Mouse (Mus musculus) cerebellum, adult (tissue): Measurements from ENCODE around the gene Loxl1.
"Not testable (repeated sequence)": the region's sequence is repeated elsewhere in the genome, so short reads cannot be mapped to it uniquely, and the experiment has no call there.

Source experiments
- ATAC-seq: cut with Nextera tagmentation; 2 replicates; pipeline ENCODE4 v1.9.2; 2017; ENCODE audit warnings: mild to moderate bottlenecking, moderate library complexity, mixed read lengths; ENCODE audit not compliant: insufficient number of reproducible peaks, low FRiP score, low TSS enrichment

Gene Loxl1

DNA sequence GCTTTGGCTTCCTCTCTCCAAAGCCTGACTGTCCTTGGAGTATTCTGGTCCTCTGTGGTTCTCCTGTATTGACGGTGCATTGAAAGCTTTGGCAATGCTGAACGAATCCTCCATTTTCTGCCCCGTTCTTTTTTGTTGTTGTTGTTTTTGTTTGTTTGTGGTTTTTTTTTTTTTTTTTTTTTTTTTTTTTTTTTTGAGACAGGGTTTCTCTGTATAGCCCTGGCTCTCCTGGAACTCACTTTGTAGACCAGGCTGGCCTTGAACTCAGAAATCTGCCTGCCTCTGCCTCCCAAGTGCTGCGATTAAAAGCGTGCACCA, 59.2 kb downstream of the Loxl1 start:
- ATAC-seq = not testable (repeated sequence)

DNA sequence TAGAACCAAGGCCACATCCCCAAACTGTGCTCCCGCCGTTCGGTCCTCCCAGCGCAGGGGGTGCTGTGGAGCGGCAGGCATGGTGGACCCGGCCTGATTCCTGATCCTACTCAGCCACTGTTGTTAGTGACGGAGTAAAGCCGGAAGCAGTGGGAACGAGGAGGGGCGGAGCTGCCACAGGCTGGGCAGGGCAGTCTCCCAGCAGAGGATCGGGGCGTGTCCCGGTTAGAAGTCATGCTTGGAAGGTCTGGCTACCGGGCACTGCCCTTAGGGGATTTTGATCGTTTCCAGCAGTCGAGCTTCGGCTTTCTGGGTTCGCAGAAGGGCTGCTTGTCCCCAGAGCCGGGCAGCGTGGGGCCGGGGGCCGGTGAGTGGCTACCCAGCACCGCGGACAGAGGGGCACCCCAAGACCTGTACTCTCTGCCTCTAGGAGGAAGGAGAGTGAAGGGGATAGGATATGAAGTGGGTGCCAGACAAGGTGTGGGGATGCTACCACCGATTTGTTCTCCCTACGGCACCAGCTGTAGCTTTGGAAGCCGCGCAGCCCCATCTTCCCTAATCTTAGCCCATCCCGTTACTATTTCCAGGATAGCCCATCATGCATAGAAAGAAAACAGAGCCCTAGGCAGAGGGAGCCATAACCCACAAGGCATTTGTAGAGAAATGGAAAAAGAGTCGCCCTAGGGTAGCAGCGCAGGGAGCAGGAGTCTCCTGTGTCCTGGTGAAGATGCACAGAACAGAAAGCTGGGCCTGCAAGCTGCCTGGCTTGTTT, 59.8 kb downstream of the Loxl1 start, which contains the start of gene Stoml1:
TSS of gene Stoml1 (plus strand) at position 132 of the 772 bp plus-strand sequence.
- peak; percentile 96 for ATAC-seq

DNA sequence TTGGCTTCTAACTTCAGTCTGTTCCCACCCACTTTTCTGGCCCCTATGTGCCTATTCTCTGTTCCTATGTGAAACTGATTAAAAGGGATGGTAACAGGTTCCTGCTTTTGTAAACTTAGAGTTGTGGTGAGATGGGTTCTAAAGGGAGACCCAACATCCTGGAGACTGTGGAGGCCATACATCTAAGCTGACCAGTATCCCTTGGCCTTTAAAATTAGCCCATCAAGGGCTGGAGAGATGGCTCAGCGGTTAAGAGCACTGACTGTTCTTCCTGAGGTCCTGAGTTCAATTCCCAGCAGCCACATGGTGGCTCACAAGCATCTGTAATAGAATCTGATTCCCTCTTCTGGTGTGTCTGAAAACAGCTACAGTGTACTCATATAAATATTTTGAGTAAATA, 62.3 kb downstream of the Loxl1 start:
- not testable (repeated sequence) for ATAC-seq

DNA sequence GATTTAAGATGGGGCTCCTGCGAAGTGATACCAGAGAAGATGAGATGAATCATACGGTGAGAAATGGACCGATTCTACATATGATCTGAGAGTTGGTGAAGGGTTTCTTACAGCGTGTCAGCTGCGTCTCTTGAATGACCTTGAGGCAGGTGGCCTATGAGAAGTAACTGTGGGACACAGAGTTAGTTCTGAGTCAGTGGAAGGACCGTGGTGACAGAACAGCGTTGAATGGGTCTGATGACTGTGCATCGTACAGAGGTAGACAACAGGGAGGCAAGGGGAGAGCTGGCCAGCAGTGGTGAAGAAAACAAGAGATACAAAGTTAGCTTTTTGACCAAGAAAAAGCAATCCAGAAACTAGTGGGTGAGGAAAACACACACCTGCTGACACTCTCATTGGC, 62.7 kb downstream of the Loxl1 start:
- no peak for ATAC-seq

DNA sequence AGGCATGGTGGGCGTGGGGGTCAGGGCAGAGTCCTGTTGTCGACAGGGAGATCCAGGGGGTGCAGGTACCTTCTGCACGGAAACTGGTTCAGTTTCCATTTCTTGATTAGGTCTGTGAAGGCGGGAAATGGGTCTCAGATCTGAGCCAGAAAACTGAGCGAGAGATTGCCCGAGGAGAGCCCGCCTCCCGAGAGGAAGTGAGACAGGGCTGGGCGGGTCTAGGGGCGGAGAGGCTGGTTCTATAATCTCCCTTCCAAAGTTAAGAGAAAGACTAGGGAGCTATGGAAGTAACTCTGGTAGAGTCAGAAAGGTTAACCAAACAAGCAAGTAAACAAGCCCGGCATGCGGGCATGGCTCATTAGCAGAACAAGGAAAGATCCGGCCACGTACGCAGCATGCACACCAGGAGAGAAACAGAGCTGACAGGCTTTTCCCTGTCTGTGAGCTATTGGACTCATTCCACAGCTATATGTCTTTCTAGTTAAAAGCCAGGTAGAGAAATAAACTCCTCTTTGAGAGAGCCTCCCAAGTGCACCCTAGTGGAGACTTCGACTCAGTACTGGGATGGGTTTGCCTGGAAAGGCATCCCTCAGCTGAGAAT, 63.3 kb downstream of the Loxl1 start, which contains the start of gene Pml:
TSS of gene Pml (minus strand) at position 195 of the 601 bp plus-strand sequence.
- 0 out of 2 replicates have a peak, but pooled peaks have one; percentile 18 for ATAC-seq

DNA sequence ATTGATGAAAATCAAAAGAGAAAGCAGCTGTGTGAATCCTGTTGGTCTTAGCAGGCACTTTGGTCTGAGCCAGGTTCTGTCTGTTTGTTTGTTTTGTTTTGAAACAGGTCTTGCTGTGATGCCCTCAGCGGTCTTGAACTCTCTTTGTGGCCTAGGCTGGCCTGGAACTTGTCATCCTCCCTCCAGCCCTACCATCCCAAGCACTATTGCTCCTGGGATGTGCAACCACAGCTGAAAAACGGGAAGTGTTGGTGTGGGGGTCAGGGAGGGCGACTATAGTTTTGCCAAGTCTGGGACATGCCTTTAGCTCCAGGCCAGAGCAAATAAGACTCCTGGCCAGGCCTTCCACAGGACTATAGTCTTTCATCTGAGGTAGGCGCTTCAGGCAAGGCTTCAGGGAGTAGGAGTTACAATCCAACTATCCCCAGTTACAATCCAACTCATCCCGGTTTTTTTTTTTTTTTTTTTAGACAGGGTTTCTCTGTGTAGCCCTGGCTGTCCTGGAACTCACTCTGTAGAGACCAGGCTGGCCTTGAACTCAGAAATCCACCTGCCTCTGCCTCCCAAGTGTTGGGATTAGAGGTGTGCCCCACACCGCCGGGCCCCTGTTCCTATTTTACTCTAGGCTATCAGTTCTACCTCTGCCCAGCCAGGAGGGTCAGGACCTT, 64.1 kb downstream of the Loxl1 start:
- ATAC-seq = no peak

DNA sequence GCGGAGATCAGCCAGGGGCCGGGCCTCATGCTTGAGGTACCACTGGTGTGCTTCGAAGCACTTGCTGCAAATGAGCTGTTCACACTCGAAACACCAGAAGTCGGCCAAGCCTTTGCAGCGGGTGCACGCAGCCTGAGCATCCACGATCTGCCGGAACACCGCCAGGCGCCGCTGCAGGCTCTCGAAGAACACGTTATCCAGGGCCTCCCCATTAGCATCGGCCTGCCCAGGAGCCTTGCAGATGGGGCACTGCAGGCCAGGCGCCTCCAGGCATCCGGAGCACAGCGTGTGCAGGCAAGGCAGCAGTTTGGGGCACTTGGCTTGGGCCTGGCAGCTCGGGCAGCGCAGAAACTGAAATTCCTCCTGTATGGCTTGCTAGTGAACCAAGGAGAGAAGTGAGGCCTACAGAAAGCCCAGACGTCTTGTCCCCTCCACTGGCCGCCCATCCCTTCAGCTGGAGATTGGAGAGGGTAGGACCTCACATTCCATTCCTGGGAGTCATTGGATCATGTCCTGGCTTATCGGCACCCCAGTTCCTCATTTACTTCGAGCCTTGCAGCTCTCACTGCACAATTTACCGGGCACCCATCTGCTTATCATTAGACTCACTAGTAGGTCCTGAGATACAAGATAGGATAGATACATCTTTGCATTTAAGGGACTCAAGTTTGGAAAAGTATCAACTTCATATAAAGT, 65.8 kb downstream of the Loxl1 start:
- ATAC-seq = peak; percentile 64; the same call in 1 of the 2 replicates

DNA sequence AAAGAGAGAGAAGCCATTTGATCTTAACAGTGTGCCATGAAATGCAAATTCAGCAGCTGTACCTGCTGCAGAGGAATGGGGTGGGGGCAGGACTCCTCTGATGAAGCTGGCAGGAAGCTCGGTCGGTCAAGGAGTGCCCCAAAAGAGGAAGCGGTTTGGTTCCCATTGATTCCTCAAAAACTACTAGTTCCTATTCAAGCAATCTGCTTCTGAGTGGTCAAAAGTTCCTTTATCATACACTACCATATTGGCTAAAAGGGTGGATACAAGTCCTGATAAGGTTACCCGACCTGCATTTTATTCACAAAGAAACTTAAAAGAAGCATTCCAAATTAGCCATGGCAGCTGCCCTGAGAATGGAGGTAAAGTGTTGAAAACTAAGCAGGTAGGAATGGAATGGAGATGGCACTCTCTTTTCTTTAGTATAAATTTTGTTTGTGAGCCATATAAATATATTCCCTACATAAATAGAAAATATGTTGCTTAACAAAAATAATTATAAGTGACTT, 66.8 kb downstream of the Loxl1 start:
- no peak for ATAC-seq

DNA sequence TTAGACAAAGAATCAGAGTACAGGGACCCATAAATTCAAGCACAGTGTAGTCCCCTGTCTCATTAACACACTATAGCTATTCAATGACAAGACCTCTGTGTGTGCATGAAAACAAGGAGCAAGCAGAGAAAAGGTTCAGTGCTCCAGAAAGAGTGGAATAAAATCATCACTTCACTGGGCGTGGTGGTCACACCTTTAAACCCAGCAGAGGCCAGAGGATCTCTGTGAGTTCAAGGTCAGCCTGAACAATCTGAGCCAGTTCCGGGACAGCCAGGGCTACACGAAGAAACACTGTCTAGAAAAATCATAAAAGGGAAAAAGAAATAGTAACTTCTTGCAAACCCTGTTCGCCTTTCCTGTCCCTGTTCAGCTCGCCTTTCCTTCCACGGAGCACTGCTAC, 69.3 kb downstream of the Loxl1 start:
- no peak for ATAC-seq

DNA sequence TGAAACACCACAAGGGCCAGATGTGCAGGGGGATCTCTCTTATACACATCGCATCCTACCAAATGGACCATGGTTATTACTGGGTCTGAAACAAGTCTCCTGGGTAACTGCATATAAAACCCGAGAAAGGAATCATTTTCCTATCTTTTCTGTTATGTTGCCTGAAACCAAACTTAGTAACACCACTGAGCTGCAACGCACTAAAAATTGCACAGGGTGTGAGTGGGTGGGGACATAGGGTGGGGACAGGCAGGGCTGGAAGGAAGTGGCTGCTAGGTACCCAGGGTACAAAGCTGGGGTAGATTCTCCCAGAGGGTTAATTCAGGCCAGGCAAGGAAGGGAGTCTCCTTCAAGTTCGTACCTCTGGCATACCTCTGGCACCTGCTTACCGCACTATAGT, 70.3 kb downstream of the Loxl1 start:
- no peak for ATAC-seq

DNA sequence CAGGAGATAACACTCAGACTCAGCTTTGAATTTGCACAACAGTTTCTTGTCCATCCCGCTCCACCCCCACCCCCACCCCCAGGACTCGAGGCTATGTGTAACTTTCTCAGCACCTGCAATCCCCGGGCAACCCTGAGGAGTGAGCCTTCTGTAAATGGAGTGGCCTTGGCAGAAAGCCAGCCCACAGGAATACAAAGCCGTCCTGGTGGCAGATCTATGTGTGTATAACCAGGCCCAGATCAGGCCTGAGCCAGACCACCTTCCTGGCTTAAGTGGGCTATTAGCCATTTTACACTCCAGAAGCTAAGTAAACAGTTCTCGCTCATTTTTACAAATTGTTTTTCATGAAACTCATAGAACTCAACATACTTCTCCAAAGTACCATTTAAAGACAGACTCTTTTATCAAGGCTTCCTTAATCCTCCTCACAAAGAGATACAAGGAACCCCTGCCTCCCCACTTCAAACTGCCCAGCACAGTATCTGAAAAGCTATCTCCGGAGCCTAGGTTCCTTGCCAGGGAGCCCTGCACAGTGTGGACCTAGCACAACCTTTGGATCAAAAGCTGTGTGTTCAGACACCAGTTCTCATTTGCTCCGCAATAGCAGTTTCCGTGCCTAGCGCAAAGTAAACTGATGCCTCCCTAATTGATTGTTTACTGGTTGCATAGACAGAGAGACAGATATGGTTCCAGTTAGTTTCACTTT, 71.1 kb downstream of the Loxl1 start:
- ATAC-seq = no peak
